Mouse (Mus musculus) mature B cell (primary cell): Measurements from ENCODE around the gene Chn2.
"Not testable (repeated sequence)": the region's sequence is repeated elsewhere in the genome, so short reads cannot be mapped to it uniquely, and the experiment has no call there.

Experiments
- in situ Hi-C: fragments of 300-500 bp; cut with MboI; formaldehyde crosslinking; loops from 2 replicates; pipeline ENCODE4 v1.14.3; 2019

Gene Chn2

DNA sequence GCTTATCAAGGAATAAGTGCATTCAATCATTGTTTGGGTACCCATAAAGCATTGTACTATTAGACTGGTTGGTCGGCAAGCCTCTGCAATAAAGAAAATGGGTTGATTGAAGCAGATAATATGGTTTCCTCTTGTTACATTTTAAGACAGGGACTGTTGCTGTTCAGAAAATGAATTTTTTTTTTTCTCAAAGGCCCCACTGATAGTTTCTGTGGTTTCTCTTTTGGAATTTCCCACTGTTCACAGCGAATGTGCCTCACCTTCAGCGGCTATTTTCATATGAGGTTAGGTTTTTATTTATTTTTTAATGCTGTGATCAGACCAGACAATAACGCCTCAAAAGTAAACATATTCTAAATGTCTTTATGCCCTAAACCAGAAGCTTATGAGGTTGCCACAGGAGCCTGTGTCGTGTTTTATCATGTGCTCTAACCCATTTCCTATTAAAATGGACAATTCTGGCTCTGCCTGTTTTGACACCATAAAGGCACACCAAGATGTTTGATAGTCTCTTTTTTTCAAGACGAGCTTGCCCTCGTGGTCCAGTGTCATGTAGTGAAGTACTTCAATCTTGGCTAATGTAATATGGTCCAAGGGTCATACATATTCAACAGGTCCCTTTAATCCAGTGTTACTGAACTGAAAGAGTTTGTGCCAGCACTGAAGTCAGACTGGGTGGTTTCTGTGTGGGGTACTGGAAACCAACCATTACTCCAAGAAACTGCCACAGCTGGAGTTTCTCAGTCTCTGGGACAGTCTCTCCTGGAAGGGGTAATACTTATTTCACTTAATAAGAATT, 112.3 kb downstream of the Chn2 start:
- in situ Hi-C loops: no loop called here

- in situ Hi-C loops: no loop called here
Measured at GRCm38 (mm10) chr6:54157097-54157496, 117.7 kb downstream of the Chn2 start.

DNA sequence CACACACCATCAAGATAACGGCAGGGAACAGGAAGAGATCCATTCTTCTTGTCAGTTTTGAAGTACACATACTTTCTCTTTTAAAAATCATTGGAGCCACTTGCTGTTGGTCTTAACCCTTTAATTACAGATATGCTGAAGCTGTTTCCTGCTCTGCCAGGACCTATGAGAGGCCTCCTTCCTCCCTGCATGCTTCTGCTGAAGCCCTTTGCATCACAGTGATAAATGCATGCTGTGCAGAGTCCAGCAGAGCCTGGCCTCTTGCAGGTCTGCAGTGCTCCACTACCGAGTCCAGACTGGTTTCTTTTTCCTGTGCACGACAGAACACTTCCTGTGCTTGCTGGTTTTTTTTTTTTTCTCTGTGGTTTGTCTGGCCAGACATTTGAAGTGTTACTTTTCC, 119.0 kb downstream of the Chn2 start:
- in situ Hi-C loops: no loop called here

DNA sequence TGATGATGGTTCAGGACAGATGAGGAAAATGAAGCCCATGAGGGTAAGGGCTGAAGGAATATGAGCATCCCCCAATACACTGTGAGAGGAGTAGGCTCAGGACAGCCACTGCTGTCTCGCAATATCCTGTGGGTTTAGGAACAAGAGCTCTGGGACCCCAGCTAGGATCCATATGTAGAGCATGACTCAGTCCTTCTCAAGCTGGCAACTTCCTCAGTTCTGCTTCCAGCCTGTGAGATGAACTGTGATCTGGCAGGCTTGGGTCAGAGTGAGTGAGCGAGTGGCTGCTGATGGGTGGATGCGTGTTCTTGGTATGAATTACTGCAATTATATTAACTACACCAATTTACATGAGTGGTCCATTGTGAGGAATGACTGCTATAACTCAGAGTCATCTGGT, 121.3 kb downstream of the Chn2 start:
- in situ Hi-C loops: loop anchor here (10.0 kb wide), 1 partner anchor 126 kb away; the partner anchor contains the start of gene Chn2

GRCm38 (mm10) chr6:54161246-54161645, 121.9 kb downstream of the Chn2 start:
- in situ Hi-C loops: loop anchor here (10.0 kb wide), 1 partner anchor 126 kb away; the partner anchor contains the start of gene Chn2

DNA sequence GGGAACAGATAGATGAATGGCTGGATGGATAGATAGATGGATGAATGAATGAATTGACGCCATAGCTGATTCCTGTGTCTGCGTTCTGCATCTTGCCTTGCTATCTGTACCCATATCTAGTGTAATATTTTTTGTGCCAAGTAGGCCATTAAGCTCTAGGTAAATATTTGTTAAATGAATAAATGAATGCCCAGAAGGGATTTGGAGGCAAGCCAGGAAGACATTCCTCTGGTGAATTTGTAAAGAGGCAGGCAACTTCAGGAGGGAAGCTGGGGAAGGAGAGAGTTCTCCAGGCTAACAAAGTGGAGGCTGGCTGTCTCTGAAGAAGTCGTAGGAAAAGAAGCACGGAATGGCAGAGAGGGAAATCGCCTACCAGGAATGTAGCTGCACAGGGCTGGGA, 123.0 kb downstream of the Chn2 start:
- in situ Hi-C loops: loop anchor here (10.0 kb wide), 1 partner anchor 128 kb away; the partner anchor contains the start of gene Chn2

DNA sequence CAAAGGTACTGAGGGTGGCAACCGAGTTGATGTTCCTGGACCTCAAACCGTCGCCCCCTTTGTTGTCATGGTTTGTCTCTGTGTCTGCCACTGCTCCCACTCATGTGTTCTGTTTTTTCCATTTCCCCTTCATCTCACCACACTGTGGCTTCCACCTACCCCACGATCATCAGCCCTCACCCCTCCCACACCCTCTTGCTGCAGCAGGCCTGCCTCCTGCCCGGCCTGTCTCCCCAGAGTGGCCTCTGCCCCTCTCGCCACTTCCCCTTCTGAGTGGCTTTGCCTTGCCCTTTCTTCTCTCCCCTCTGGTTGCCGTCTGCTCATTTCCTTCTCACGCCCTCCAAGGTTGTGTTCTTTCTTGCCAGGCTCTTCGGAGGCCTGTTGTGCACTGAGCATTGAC, 123.4 kb downstream of the Chn2 start:
- in situ Hi-C loops: loop anchor here (10.0 kb wide), 1 partner anchor 128 kb away; the partner anchor contains the start of gene Chn2

- in situ Hi-C loops: loop anchor here (10.0 kb wide), 1 partner anchor 129 kb away; the partner anchor contains the start of gene Chn2
Measured at GRCm38 (mm10) chr6:54163702-54164101, 124.3 kb downstream of the Chn2 start.

GRCm38 (mm10) chr6:54164777-54165176, 125.4 kb downstream of the Chn2 start:
- in situ Hi-C loops: loop anchor here (10.0 kb wide), 1 partner anchor 130 kb away; the partner anchor contains the start of gene Chn2

GRCm38 (mm10) chr6:54165246-54165645, 125.9 kb downstream of the Chn2 start:
- in situ Hi-C loops: loop anchor here (10.0 kb wide), 1 partner anchor 130 kb away; the partner anchor contains the start of gene Chn2

DNA sequence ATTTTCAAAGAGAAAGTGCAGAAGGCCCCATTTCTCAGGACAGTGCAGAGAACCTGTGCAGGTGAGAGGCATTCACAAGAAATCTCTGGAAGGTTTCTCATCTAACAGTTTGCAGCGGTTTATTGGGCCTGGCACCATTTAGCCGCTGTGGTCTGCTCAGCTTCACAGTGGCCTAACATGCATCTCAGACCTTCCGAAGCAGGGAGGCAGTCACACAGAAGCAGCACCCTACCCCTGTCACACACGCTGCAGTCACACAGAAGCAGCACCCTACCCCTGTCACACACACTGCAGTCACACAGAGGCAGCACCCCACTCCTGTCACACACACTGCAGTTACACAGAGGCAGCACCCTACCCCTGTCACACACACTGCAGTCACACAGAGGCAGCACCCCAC, 126.5 kb downstream of the Chn2 start:
- in situ Hi-C loops: loop anchor here (10.0 kb wide), 1 partner anchor 131 kb away; the partner anchor contains the start of gene Chn2

- in situ Hi-C loops: loop anchor here (10.0 kb wide), 1 partner anchor 132 kb away; the partner anchor contains the start of gene Chn2
Measured at GRCm38 (mm10) chr6:54166991-54167546, 127.7 kb downstream of the Chn2 start.

DNA sequence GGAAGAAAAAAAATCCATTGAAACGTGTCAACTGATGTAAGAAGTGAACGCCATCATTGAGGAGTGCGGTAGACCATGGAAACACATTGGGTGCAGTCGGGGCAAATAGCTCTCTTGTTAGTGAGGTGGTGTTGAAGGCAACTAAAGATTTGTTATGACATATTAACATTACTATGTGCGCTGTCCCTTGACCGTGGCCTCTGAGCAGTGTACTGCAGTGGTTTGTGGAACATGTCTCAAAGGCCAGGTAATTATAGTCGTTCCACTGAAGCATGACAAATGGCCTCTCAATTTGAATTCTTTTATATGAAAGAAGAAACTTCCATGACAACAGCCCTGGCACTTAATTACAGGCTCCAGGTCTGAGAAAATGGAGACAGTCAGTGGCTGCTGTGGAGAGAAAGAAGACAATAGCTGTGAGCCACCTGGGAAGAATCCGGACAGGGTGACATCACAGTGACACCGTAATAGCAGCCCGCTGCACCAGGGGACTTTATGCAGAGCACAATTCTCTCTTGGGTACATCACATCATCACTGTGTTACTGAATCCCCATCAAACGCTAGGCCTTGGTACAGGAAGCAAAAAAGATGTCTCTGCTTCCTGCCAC, 131.0 kb downstream of the Chn2 start:
- in situ Hi-C loops: no loop called here

DNA sequence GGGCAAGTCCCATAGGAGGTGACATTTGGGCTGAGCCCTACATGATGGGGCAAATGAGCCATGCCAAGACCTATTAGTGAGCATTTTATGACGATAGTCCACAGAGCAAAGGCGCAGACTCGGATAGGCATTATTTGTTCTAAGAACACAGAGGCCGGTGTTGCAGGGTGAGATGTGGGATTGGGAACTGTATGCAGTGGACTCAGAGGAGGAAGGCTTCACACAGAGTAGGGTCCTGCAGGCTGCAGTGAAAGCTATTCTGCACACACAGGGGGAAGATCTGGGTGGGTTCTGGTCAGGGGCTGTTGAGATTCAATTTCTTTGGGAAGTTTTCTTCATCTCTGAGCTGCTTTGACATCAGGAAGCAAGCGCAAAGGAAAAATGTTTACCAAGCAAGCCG, 132.0 kb downstream of the Chn2 start:
- in situ Hi-C loops: no loop called here

GRCm38 (mm10) chr6:54175473-54176215, 136.3 kb downstream of the Chn2 start:
- in situ Hi-C loops: no loop called here

GRCm38 (mm10) chr6:54177081-54177480, 137.7 kb downstream of the Chn2 start:
- in situ Hi-C loops: not testable (repeated sequence)

DNA sequence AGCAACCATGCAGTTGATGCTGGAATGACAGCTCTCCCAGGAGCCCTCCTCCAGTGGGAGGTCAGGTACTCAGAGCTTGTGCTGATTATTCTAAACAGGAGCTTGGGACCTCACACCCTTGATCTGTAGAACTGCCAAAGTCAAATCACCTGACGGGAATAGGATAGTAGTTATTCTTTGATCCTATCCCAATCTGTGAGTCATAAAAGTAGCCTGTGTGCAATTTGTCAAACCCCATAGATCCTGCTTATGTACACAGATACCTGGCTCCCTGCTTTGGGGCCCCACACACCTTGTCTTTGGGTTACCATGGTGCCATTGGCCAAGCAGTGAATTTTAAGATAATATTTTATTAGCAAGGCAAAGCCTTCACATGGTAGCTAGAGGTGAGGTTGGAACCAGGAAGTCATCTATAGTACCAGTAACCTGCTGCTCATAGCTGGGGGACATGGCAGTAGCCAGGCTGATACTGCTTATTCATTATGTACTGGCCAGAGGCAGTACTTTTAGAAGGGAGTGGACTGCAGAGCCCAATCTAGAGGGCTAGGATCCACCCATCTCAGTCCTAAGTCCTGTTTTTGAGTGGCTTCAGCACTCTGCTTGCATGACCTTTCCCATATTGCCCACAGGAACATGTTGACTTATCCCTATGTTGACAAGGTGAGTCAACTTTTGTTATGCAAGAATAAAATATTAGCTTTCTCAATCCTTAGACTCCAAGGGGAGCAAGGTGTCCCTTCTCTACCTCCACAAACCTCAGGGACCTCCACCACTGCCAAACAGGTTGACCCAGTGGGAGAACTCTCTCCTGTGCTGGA, 139.9 kb downstream of the Chn2 start:
- in situ Hi-C loops: no loop called here

- in situ Hi-C loops: no loop called here
Measured at GRCm38 (mm10) chr6:54179874-54180212, 140.5 kb downstream of the Chn2 start.

DNA sequence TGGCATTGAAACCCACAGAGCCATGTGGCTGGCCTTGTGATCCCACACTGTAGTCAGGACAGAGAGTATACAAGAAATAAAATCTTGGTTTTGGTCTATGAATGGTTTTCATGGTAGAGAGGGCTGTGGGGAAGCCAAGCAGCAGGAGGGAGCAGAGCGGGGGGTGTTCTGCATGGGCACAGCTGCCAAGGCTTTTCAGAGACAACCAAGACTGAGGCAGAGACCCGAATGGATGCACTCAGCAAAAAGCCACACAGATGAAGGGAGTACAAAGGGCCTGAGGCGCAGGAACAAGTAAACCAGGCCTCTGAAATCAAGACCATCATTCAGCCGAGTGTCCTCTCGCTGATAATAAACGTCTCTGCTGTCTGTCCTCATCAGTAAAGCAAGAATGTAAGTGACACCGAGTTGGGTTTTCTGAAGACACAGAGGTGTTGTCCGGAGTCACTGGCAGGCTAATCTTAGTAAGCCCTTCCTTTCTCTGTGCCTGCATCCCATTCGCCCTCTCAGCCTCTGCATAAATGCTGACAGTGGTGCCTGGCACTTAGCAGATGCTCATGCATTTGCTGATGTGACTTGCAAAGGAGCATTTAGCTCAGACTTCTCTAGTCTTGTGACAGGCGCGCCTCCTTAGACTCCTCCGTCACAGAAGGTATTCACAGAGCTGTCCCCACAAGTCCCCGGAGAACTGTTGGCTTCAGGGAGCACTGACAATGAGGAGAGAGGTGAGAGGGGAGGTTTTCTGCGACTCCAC, 144.6 kb downstream of the Chn2 start:
- in situ Hi-C loops: no loop called here

GRCm38 (mm10) chr6:54193631-54194305, 154.4 kb downstream of the Chn2 start:
- in situ Hi-C loops: no loop called here
